Mouse (Mus musculus): ENCODE results near the gene Ldhc.

GRCm38 (mm10) chr7:46842278-46842677 is 18.7 kb upstream of the Ldhc start:
- TF ChIP-seq NRF1 (IDR thresholded peaks at IDR 0.05; ENCODE audit: low read depth, low read length) (no peak), EP300 (IDR thresholded peaks at IDR 0.05; ENCODE audit: low read length) (no peak), ELF1 (IDR thresholded peaks at IDR 0.05; ENCODE audit: low read depth, low read length) (no peak), CTCF (conservative IDR thresholded peaks at IDR 0.05 in 1 of 2, IDR thresholded peaks at IDR 0.05 in 1 of 2; ENCODE audit: low read depth in 2 of 2, low read length in 2 of 2) (no peak), POLR2A (IDR thresholded peaks at IDR 0.05; ENCODE audit: low read depth, low read length) (no peak), HCFC1 (IDR thresholded peaks at IDR 0.05; ENCODE audit: low read depth, low read length) (no peak), KAT2A (IDR thresholded peaks at IDR 0.05; ENCODE audit: insufficient replicate concordance, low read length) (no peak), CHD1 (IDR thresholded peaks at IDR 0.05; ENCODE audit: low read depth, low read length) (no peak), IRF4 (IDR thresholded peaks at IDR 0.05; ENCODE audit: low read depth, low read length) (no peak), JUN (IDR thresholded peaks at IDR 0.05; ENCODE audit: insufficient read depth, low read depth, low read length) (no peak)

Data from CH12.LX (cell line).